Mouse (Mus musculus) bone marrow, adult 2 months (tissue): Measurements from ENCODE around the gene Tssk3.

ENCODE experiments used
- CTCF ChIP-seq: fragments of 200-500 bp; IDR thresholded peaks from 2 replicates; pipeline ENCODE4 v1.5.1; 2011; ENCODE audit warnings: low read length, control low read depth; ENCODE audit not compliant: control insufficient read depth, insufficient read depth
- POLR2A ChIP-seq: fragments of 200-500 bp; IDR thresholded peaks from 2 replicates; pipeline ENCODE4 v1.6.1; 2011; ENCODE audit warnings: low read depth, mild to moderate bottlenecking, control low read depth, low read length, borderline replicate concordance; ENCODE audit not compliant: control insufficient read depth

- TF ChIP-seq POLR2A (no peak), CTCF (no peak)
These were observed 35.1 kb upstream of the Tssk3 start for GRCm38 (mm10) chr4:129525889-129526288.
